In the genomic region with DNA sequence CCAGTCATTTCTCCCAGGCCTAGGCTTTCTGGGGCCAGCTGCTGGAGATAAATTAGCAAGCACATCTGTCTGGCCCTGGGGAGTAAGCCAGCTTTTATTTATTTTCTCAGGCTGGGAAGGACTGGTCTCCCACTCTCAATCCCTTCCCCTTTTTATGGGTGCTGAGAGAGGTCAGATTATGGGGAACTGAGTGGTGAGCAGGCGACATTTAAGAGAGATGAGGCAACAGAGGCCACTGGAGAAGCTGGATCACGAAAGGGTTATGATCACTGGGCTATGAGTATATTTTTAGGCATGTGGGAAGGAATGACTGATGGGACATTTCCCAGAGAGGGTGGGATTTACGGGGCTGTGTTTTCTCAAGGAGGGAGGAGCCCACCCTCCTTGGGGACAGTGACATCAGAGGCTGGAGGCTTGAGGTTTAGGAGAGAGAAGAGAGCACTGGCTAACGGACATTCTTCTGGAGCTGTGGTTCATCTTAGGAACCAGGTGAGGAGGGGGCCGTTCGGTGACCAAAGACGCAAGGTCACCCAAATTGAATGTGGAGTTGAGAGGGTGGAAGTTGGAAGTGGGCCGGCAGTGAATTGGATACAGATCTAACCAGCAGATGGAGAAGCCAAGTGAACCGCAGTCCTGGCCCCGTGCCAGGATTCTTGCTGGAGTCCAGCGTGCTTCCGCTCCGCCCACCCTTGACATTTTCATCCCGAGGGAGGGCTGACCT, we compare ENCODE assay signal across 8 mouse cellular contexts.
DNase-seq lines count a peak whose midpoint lies in the region; ATAC-seq and TF ChIP-seq lines count a peak whose summit lies in the region.

No protein-coding gene starts in this region.

- H3K9me3 ChIP-seq in limb, embryonic 14.5 days (ENCODE audit: control insufficient read depth, low read length), result no peaks in the 10 kb centered on the region
- H3K9me3 ChIP-seq in neural tube, embryonic 15.5 days (replicated peaks), result no peaks in the 10 kb centered on the region

- no peaks in the 10 kb centered on the region for H3K27me3 ChIP-seq in kidney, adult 2 months (replicated peaks; ENCODE audit: control insufficient read depth, insufficient read depth, low read length)
- H3K27me3 ChIP-seq in limb, embryonic 14.5 days (ENCODE audit: control insufficient read depth, insufficient read depth, low read length), result no peaks in the 10 kb centered on the region
- no peaks in the 10 kb centered on the region for H3K27me3 ChIP-seq in neural tube, embryonic 15.5 days (replicated peaks)

- H3K36me3 ChIP-seq in kidney, adult 2 months (ENCODE audit: control insufficient read depth, insufficient read depth, low read length), result no peaks in the 10 kb centered on the region
- H3K36me3 ChIP-seq in limb, embryonic 14.5 days (ENCODE audit: control insufficient read depth, insufficient read depth, low read length), result 0 out of 2 replicates have a peak, but pooled peaks cover 6% of the 10 kb centered on the region
- no peaks in the 10 kb centered on the region for H3K36me3 ChIP-seq in neural tube, embryonic 15.5 days

- WGBS in kidney, adult 2 months, result 12% methylated on average over 14 of the region's 14 CpGs
- WGBS in limb, embryonic 14.5 days, result 18% methylated on average over 14 of the region's 14 CpGs
- 47% methylated on average over 14 of the region's 14 CpGs for WGBS in neural tube, embryonic 15.5 days

- TF ChIP-seq CTCF in kidney, adult 2 months (conservative IDR thresholded peaks at IDR 0.05; ENCODE audit: insufficient read depth, insufficient read length, low read depth, low read length), result no peak

- no peak overlapping the region for H3K9ac ChIP-seq in limb, embryonic 14.5 days (ENCODE audit: low read depth, low read length, severe bottlenecking)
- H3K9ac ChIP-seq in neural tube, embryonic 15.5 days (replicated peaks), result no peak overlapping the region

- no peak for TF ChIP-seq POLR2A in kidney, adult 2 months (IDR thresholded peaks at IDR 0.05; ENCODE audit: low read depth, low read length)
- no peak for TF ChIP-seq POLR2A in limb, embryonic 14.5 days (IDR thresholded peaks at IDR 0.05; ENCODE audit: borderline replicate concordance, extremely low read depth, insufficient read depth, insufficient read length)

- H3K4me3 ChIP-seq in kidney, adult 2 months (ENCODE audit: insufficient read depth, low read depth, low read length), result peak overlapping the region; percentile 27; the same call in 1 of the 2 replicates
- 0 out of 2 replicates have a peak overlapping the region, but pooled peaks have one; percentile 12 for H3K4me3 ChIP-seq in limb, embryonic 14.5 days (replicated peaks; ENCODE audit: low read length)
- no peak overlapping the region for H3K4me3 ChIP-seq in neural tube, embryonic 15.5 days (replicated peaks)

- DNase-seq in urinary bladder, adult 18-20 months (ENCODE audit: low spot score in 2 of 2), result peak; percentile 57 to 58
- DNase-seq in urinary bladder, postnatal 10 days (ENCODE audit: low spot score), result no peak
- DNase-seq in cerebellum, postnatal 4 days (ENCODE audit: low spot score in 2 of 2), result peak; percentile 47 to 73
- DNase-seq in heart, adult 18-20 months, result peak; percentile 92 to 95
- peak; percentile 97 for DNase-seq in kidney, adult 2 months
- DNase-seq in limb, embryonic 14.5 days (ENCODE audit: low spot score), result peak; percentile 94
- DNase-seq in urinary bladder, postnatal 36 days (ENCODE audit: low spot score in 2 of 2), result peak; percentile 48 to 81

- peak; percentile 83 for ATAC-seq in limb, embryonic 14.5 days (ENCODE audit: low FRiP score, low read depth)
- no peak; the same call in 1 of the 2 replicates for ATAC-seq in neural tube, embryonic 15.5 days (ENCODE audit: low FRiP score)

- H3K27ac ChIP-seq in kidney, adult 2 months (ENCODE audit: insufficient read depth, low read depth, low read length), result peak overlapping the region; percentile 99
- H3K27ac ChIP-seq in limb, embryonic 14.5 days (replicated peaks; ENCODE audit: low read depth, low read length), result peak overlapping the region; percentile 65
- peak overlapping the region; percentile 33 for H3K27ac ChIP-seq in neural tube, embryonic 15.5 days (replicated peaks)

- H3K4me1 ChIP-seq in kidney, adult 2 months (ENCODE audit: control insufficient read depth, insufficient read depth, low read length), result peaks cover 41% of the 10 kb centered on the region
- H3K4me1 ChIP-seq in limb, embryonic 14.5 days (ENCODE audit: control insufficient read depth, insufficient read depth, low read length), result peaks cover 37% of the 10 kb centered on the region
- H3K4me1 ChIP-seq in neural tube, embryonic 15.5 days, result peaks cover 19% of the 10 kb centered on the region

- peak overlapping the region; percentile 33 for H3K4me2 ChIP-seq in limb, embryonic 14.5 days (replicated peaks; ENCODE audit: low read depth, low read length, severe bottlenecking)
- peak overlapping the region; percentile 29; the same call in 1 of the 2 replicates for H3K4me2 ChIP-seq in neural tube, embryonic 15.5 days

Comparison
In these comparisons a context has a peak if more than half of its experiments do, and no peak if none do; other contexts are left out.
1. H3K27ac ChIP-seq: peak in every context shown above with its lines; median percentile 99 in kidney, adult 2 months; 65 in limb, embryonic 14.5 days; 33 in neural tube, embryonic 15.5 days.